Mouse (Mus musculus) limb, embryonic 15.5 days (tissue): Measurements from ENCODE around the gene Usp16. TPM values are rescaled to one million over a fixed set of nuclear protein-coding genes. Genes with fewer than 3 reads are reported as not detected.

Experiments used
- ATAC-seq: fragments of 200-750 bp; cut with Nextera tagmentation; 2 replicates; pipeline ENCODE4 v1.8.0; 2017; ENCODE audit warnings: low read depth, moderate TSS enrichment; ENCODE audit not compliant: insufficient number of reproducible peaks, low FRiP score, low TSS enrichment
- H3K27ac ChIP-seq: fragments of 300-500 bp; sonication (generic); 2 replicates; pipeline ENCODE4 v1.5.1; 2015; ENCODE audit warnings: moderate library complexity, mild to moderate bottlenecking, inconsistent platforms
- H3K27me3 ChIP-seq: fragments of 300-500 bp; sonication (generic); 2 replicates; pipeline ENCODE4 v1.6.1; 2015; ENCODE audit warnings: inconsistent platforms
- H3K36me3 ChIP-seq: fragments of 300-500 bp; sonication (generic); 2 replicates; pipeline ENCODE4 v1.6.1; 2015; ENCODE audit warnings: inconsistent platforms
- H3K4me1 ChIP-seq: fragments of 300-500 bp; sonication (generic); 2 replicates; pipeline ENCODE4 v1.6.1; 2015; ENCODE audit warnings: inconsistent platforms
- H3K4me2 ChIP-seq: fragments of 300-500 bp; sonication (generic); 2 replicates; pipeline ENCODE4 v1.6.1; 2015; ENCODE audit warnings: mild to moderate bottlenecking, inconsistent platforms
- H3K4me3 ChIP-seq: fragments of 300-500 bp; sonication (generic); 2 replicates; pipeline ENCODE4 v1.5.1; 2015; ENCODE audit warnings: mild to moderate bottlenecking, inconsistent platforms
- H3K9ac ChIP-seq: fragments of 300-500 bp; sonication (generic); 2 replicates; pipeline ENCODE4 v1.6.1; 2015; ENCODE audit warnings: inconsistent platforms
- H3K9me3 ChIP-seq: fragments of 300-500 bp; sonication (generic); 2 replicates; pipeline ENCODE4 v1.6.1; 2016; ENCODE audit warnings: inconsistent platforms
- WGBS: fragments of 180-500 bp; shearing (Covaris S2); methylation state at CpG from one replicate; pipeline ENCODE4 v1.1.7; 2015; 5-methylcytosine and 5-hydroxymethylcytosine counted together
- polyA plus RNA-seq: library from polyadenylated mRNA; unstranded; fragments of >200 nt; fragmentation: Nextera tagmentation; extraction: Ambion mirVana; gene quantifications from 2 replicates; pipeline ENCODE4 v1.2.1, GENCODE M21; 2015

Gene Usp16
- polyA plus RNA-seq, 1 experiment from 2014 or later: 48.0 TPM

GRCm38 (mm10) chr16:87528755-87529154 is 74.3 kb downstream of the Usp16 start:
- Histone ChIP-seq H3K4me3 (no peak overlapping the region), H3K4me1 (no peaks in the 10 kb centered on the region), H3K36me3 (no peaks in the 10 kb centered on the region), H3K9ac (no peak overlapping the region), H3K9me3 (no peaks in the 10 kb centered on the region), H3K27ac (no peak overlapping the region), H3K4me2 (no peak overlapping the region), H3K27me3 (no peaks in the 10 kb centered on the region)
- ATAC-seq: no peak
- 62% methylated on average over 10 of the region's 10 CpGs for WGBS

Other genes with a start within 250 kb of the Usp16 start
- 24.7 and 25.6 TPM in 2 replicates for gene N6amt1, start 100.5 kb upstream of the Usp16 start, polyA plus RNA-seq
- gene Ltn1, start 22.1 kb upstream of the Usp16 start, polyA plus RNA-seq: 25.0 and 26.2 TPM in 2 replicates
- 9.7 and 9.8 TPM in 2 replicates for gene Rwdd2b, start 14.1 kb upstream of the Usp16 start, polyA plus RNA-seq
- gene Cct8, start 41.2 kb downstream of the Usp16 start, polyA plus RNA-seq: 381 and 395 TPM in 2 replicates
- 0.60 and 1.1 TPM in 2 replicates for gene Map3k7cl, start 98.6 kb downstream of the Usp16 start, polyA plus RNA-seq
- 15.5 and 15.6 TPM in 2 replicates for gene Bach1, start 244.2 kb downstream of the Usp16 start, polyA plus RNA-seq